Mouse (Mus musculus): Measurements from ENCODE around the gene Olfr1442. TPM values are rescaled to one million over a fixed set of nuclear protein-coding genes. Genes with fewer than 3 reads are reported as not detected.
"Not testable (repeated sequence)": the region's sequence is repeated elsewhere in the genome, so short reads cannot be mapped to it uniquely, and the experiment has no call there.

Gene Olfr1442
- polyA plus RNA-seq (2015; fragmentation: Nextera tagmentation; extraction: Ambion mirVana) = not detected in 2 replicates

DNA sequence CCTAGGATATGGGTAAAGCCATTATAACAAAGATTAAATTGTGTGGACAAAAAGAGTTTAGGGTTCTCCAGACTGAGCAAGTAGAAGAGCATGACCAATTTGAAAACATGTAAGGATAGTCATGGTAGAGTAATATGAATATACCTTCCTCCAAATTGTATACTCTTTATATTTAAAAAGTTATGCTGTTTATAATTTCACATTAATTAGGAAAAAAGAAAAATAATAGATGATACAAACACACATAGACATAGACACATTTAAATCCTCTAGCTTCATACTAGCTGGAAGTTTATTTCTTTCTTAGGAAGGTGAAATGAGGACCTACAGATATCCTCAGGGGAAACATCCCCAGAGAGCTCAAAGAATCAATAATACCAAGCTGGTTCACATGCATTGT lies at the start of gene Olfr1442:
Gene Olfr1442, plus strand, starts transcription at position 301 of the 400 bp plus-strand sequence.
- ATAC-seq (ENCODE audit: low read depth) = no peak
- DNase-seq = no peak
- H3K4me1 ChIP-seq (replicated peaks) = no peaks in the 10 kb centered on the region
- H3K9ac ChIP-seq = no peak within 1 kb of the TSS
- H3K36me3 ChIP-seq = no peaks in the 10 kb centered on the region
- no peak within 1 kb of the TSS for H3K4me2 ChIP-seq
- H3K27ac ChIP-seq = no peak within 1 kb of the TSS
- no peak within 1 kb of the TSS for H3K4me3 ChIP-seq (replicated peaks)
- H3K9me3 ChIP-seq (replicated peaks) = no peaks in the 10 kb centered on the region
- no peaks in the 10 kb centered on the region for H3K27me3 ChIP-seq

DNA sequence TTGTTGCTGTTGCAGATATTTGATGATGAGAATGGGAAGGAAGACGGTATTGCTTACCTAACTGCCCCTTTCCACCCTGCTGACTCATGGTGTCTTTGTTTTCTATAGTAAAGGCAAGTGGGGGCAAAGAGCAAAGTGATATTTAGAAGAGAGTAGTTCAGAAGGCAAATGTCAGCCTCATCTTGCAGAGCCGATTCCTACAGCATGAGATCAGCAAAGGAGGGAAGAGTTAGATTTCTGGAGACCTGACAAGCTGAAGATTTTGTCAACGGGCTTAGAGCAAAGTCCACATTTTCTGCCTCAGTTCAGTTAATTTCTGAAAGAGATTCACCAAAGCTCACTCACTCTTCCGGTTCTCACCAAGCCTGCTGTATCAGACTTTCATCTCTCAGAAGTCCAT lies 37.1 kb upstream of the Olfr1442 start, which contains the start of gene Glyat:
Gene Glyat, plus strand, starts transcription at position 133 of the 400 bp plus-strand sequence.
- Histone ChIP-seq H3K9me3 (replicated peaks) (no peaks in the 10 kb centered on the region), H3K9ac (no peak within 1 kb of the TSS), H3K4me3 (replicated peaks) (no peak within 1 kb of the TSS), H3K36me3 (no peaks in the 10 kb centered on the region), H3K4me2 (no peak within 1 kb of the TSS), H3K27me3 (no peaks in the 10 kb centered on the region), H3K4me1 (replicated peaks) (no peaks in the 10 kb centered on the region), H3K27ac (no peak within 1 kb of the TSS)
- WGBS (ENCODE audit: insufficient replicate concordance) = 53% methylated on average over 4 of the region's 4 CpGs
- no peak for ATAC-seq (ENCODE audit: low read depth)
- DNase-seq = no peak

DNA sequence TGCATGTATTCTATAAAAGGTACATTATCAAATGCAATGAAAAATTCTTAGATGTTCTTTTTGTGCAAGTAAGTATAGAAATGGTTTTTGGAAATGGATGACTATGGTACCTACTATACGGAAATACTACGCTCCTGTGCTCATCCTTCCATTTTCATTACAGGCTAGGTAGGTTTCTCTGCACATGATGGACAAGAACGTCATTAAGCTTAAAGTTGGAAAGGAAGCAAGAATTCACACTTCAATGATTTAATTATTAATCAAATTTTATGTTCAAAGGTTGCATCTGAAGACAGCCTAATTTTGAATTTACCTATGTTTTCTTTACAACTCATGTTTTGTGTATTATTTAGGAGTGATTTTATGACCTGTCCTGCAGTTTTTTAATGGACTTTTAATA lies 36.0 kb upstream of the Olfr1442 start:
- H3K4me1 ChIP-seq (replicated peaks) = no peaks in the 10 kb centered on the region
- no peaks in the 10 kb centered on the region for H3K36me3 ChIP-seq
- DNase-seq = no peak
- H3K9me3 ChIP-seq (replicated peaks) = no peaks in the 10 kb centered on the region
- no peak for ATAC-seq (ENCODE audit: low read depth)
- 67% methylated on average over 3 of the region's 3 CpGs for WGBS (ENCODE audit: insufficient replicate concordance)
- no peak overlapping the region for H3K4me3 ChIP-seq (replicated peaks)
- no peak overlapping the region for H3K27ac ChIP-seq
- H3K9ac ChIP-seq = no peak overlapping the region
- H3K4me2 ChIP-seq = no peak overlapping the region
- no peaks in the 10 kb centered on the region for H3K27me3 ChIP-seq

DNA sequence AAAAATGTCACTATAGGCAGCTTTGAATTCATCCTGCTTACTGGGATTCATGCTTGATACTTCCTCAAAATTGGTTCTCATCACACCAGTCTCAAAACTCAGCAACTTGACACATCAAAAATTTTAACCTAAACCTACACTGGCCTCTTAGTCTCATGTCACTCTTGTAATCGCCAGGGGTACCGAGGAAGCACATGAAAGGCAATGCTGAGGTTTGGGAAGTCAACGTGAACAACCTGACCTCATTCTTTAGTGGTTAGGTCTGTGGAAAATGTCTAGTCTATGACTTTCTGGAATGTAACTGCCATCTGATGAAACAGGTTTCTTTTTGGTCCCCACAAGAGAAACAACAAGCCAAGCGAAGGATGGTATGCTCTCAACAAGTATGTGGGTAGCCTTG lies 35.3 kb upstream of the Olfr1442 start:
- Histone ChIP-seq H3K36me3 (no peaks in the 10 kb centered on the region), H3K9me3 (replicated peaks) (no peaks in the 10 kb centered on the region), H3K4me2 (no peak overlapping the region), H3K27me3 (no peaks in the 10 kb centered on the region), H3K4me3 (replicated peaks) (no peak overlapping the region), H3K9ac (no peak overlapping the region), H3K27ac (no peak overlapping the region), H3K4me1 (replicated peaks) (no peaks in the 10 kb centered on the region)
- DNase-seq = no peak
- 69% methylated on average over 4 of the region's 4 CpGs for WGBS (ENCODE audit: insufficient replicate concordance)
- ATAC-seq (ENCODE audit: low read depth) = no peak

DNA sequence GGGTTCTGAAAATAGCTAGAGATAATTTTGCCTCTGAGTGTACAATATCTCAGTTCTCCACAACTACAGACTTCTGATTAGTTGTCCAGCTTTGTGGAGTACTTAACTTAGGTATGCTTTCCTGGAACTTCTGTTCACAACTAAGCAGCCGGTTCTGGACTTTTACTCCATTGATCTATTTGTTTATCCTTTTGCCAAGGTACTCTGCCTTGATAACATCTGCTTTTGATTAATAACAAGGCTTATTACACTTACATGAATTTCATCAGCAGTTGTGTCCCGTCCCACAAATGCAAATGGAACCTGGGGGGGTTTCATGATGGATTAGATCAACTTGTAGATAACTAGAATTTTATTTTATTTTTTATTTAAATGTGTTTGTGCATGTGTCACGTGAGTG lies 33.4 kb upstream of the Olfr1442 start:
- no peak overlapping the region for H3K9ac ChIP-seq
- H3K9me3 ChIP-seq (replicated peaks) = no peaks in the 10 kb centered on the region
- H3K27ac ChIP-seq = no peak overlapping the region
- ATAC-seq (ENCODE audit: low read depth) (no peak), DNase-seq (no peak)
- H3K4me1 ChIP-seq (replicated peaks) = no peaks in the 10 kb centered on the region
- H3K36me3 ChIP-seq = no peaks in the 10 kb centered on the region
- no peak overlapping the region for H3K4me2 ChIP-seq
- H3K4me3 ChIP-seq (replicated peaks) = no peak overlapping the region
- WGBS (ENCODE audit: insufficient replicate concordance) = 42% methylated on average over 3 of the region's 3 CpGs
- no peaks in the 10 kb centered on the region for H3K27me3 ChIP-seq

DNA sequence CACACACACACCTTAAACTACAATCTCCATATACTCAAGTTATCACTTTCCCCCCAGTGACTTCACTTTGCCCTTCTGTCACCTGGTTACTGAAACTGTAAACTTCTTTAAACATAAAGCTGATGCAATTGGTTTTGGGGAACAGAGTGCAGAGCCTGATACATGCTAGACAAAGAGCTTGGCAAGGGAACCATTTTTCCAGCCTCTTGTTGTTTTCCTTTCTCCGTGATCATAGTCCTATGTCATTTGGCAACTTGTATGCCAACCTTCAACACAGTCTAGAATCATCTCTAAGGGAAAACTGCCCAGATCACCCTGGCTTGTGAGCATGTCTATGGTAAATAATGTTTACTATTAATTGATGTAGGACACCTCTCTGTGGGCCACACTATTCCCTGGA lies 32.2 kb upstream of the Olfr1442 start:
- ATAC-seq (ENCODE audit: low read depth) = no peak
- H3K4me3 ChIP-seq (replicated peaks) = no peak overlapping the region
- DNase-seq = no peak
- no peaks in the 10 kb centered on the region for H3K9me3 ChIP-seq (replicated peaks)
- WGBS (ENCODE audit: insufficient replicate concordance) = 53% methylated on average over 1 of the region's 1 CpGs
- H3K27ac ChIP-seq = no peak overlapping the region
- H3K27me3 ChIP-seq = no peaks in the 10 kb centered on the region
- H3K36me3 ChIP-seq = no peaks in the 10 kb centered on the region
- no peak overlapping the region for H3K9ac ChIP-seq
- no peaks in the 10 kb centered on the region for H3K4me1 ChIP-seq (replicated peaks)
- H3K4me2 ChIP-seq = no peak overlapping the region

DNA sequence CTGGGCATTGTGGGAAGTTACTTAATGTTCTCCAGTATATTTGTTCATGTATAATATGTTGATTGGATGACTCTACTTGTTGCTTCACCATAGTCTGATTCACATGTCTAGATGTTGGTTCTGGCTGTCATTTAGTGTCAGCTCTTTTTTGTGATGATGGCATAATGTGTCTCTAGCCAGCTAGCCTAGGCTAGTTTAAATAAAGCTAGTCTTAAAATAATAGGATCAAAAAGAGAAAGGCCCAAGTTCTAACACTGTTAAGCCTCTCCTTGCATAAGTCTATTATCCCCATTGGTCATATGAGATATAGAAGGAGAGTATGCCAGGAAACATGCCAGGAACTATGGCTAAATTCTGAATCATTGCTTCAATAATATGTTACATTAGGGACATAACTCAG lies 20.7 kb upstream of the Olfr1442 start:
- Histone ChIP-seq H3K4me3 (replicated peaks) (no peak overlapping the region), H3K9me3 (replicated peaks) (no peaks in the 10 kb centered on the region), H3K4me1 (replicated peaks) (no peaks in the 10 kb centered on the region), H3K4me2 (no peak overlapping the region), H3K36me3 (no peaks in the 10 kb centered on the region), H3K9ac (no peak overlapping the region), H3K27ac (no peak overlapping the region), H3K27me3 (no peaks in the 10 kb centered on the region)
- ATAC-seq (ENCODE audit: low read depth) = no peak
- DNase-seq = no peak

- ATAC-seq (ENCODE audit: low read depth) (no peak), DNase-seq (no peak)
- Histone ChIP-seq H3K9me3 (replicated peaks) (peaks cover 3% of the 10 kb centered on the region; the same call in 1 of the 2 replicates), H3K4me2 (no peak overlapping the region), H3K4me3 (replicated peaks) (no peak overlapping the region), H3K36me3 (no peaks in the 10 kb centered on the region), H3K9ac (no peak overlapping the region), H3K27me3 (no peaks in the 10 kb centered on the region), H3K27ac (no peak overlapping the region), H3K4me1 (replicated peaks) (no peaks in the 10 kb centered on the region)
- 35% methylated on average over 1 of the region's 1 CpGs for WGBS (ENCODE audit: insufficient replicate concordance)
These were observed 4.1 kb upstream of the Olfr1442 start for GRCm38 (mm10) chr19:12666156-12666555.

GRCm38 (mm10) chr19:12668601-12669000 lies 1.6 kb upstream of the Olfr1442 start:
- not testable (repeated sequence) for H3K4me2 ChIP-seq; H3K27me3 ChIP-seq; DNase-seq; H3K36me3 ChIP-seq; H3K4me1 ChIP-seq (replicated peaks); ATAC-seq (ENCODE audit: low read depth); H3K9me3 ChIP-seq (replicated peaks); H3K9ac ChIP-seq; H3K27ac ChIP-seq; H3K4me3 ChIP-seq (replicated peaks)
- 76% methylated on average over 3 of the region's 3 CpGs for WGBS (ENCODE audit: insufficient replicate concordance)

- ATAC-seq (ENCODE audit: low read depth) = no peak
- no peaks in the 10 kb centered on the region for H3K4me1 ChIP-seq (replicated peaks)
- no peaks in the 10 kb centered on the region for H3K36me3 ChIP-seq
- H3K9me3 ChIP-seq (replicated peaks) = no peaks in the 10 kb centered on the region
- WGBS (ENCODE audit: insufficient replicate concordance) = 60% methylated on average over 4 of the region's 4 CpGs
- H3K4me2 ChIP-seq = no peak overlapping the region
- no peak overlapping the region for H3K4me3 ChIP-seq (replicated peaks)
- no peaks in the 10 kb centered on the region for H3K27me3 ChIP-seq
- DNase-seq = no peak
- no peak overlapping the region for H3K9ac ChIP-seq
- no peak overlapping the region for H3K27ac ChIP-seq
These were observed 812 bp downstream of the Olfr1442 start for GRCm38 (mm10) chr19:12671051-12671450.

DNA sequence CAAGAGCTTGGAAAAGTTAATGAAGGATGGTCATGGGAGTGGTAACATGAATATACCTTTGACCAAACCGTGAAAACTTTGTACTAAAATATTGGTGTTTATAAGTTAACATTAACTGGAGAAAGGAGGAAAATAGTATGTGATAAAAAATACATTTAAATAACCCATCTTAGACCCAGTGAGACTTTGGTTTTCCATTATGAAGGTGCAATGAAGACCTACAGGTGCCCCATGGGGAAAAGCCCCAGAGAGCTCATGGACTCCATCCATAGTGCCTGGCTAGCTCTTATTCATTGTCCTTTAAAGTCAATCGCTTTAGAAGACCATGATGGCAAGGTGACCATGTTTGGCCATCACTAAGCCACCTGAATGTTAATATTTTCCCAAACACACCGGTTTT lies 7.6 kb downstream of the Olfr1442 start, which contains the start of gene Olfr1443:
Gene Olfr1443, plus strand, starts transcription at position 301 of the 400 bp plus-strand sequence.
- DNase-seq (no peak), ATAC-seq (ENCODE audit: low read depth) (no peak)
- H3K27ac ChIP-seq = no peak within 1 kb of the TSS
- no peak within 1 kb of the TSS for H3K4me3 ChIP-seq (replicated peaks)
- 34% methylated on average over 3 of the region's 3 CpGs for WGBS (ENCODE audit: insufficient replicate concordance)
- H3K9ac ChIP-seq = no peak within 1 kb of the TSS
- H3K9me3 ChIP-seq (replicated peaks) = no peaks in the 10 kb centered on the region
- H3K4me2 ChIP-seq = no peak within 1 kb of the TSS
- no peaks in the 10 kb centered on the region for H3K4me1 ChIP-seq (replicated peaks)
- no peaks in the 10 kb centered on the region for H3K36me3 ChIP-seq
- no peaks in the 10 kb centered on the region for H3K27me3 ChIP-seq

DNA sequence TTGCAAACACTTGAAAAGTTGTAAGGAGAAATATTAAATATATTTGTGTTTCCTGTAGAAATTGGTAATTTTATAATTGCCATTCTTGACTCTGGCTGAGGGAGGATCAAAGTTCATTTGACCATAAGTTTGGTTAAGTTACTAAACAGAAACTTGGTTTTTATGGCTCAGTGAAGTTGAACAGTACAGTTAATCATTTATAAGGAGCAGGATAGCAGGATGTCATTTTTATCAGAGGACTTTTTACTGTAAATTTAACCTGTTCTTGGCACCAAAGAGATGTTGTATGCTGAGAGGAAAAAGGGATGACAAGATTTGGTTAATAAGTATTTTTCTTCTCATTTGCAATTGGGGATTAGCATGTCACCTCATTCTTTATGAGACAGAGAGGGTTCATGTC lies 14.4 kb downstream of the Olfr1442 start:
- Histone ChIP-seq H3K9me3 (replicated peaks) (no peaks in the 10 kb centered on the region), H3K4me2 (no peak overlapping the region), H3K27me3 (no peaks in the 10 kb centered on the region), H3K4me3 (replicated peaks) (no peak overlapping the region), H3K36me3 (no peaks in the 10 kb centered on the region), H3K4me1 (replicated peaks) (no peaks in the 10 kb centered on the region), H3K9ac (no peak overlapping the region), H3K27ac (no peak overlapping the region)
- ATAC-seq (ENCODE audit: low read depth) = no peak
- DNase-seq = no peak

- Histone ChIP-seq H3K27ac (no peak overlapping the region), H3K4me1 (replicated peaks) (no peaks in the 10 kb centered on the region)
- ATAC-seq (ENCODE audit: low read depth) = no peak
These were observed 15.0 kb downstream of the Olfr1442 start for GRCm38 (mm10) chr19:12685231-12685630.

More at GRCm38 (mm10) chr19:12685231-12685630, 15.0 kb downstream of the Olfr1442 start:
- Histone ChIP-seq H3K9me3 (replicated peaks) (no peaks in the 10 kb centered on the region), H3K4me3 (replicated peaks) (no peak overlapping the region), H3K4me2 (no peak overlapping the region), H3K36me3 (no peaks in the 10 kb centered on the region), H3K9ac (no peak overlapping the region), H3K27me3 (no peaks in the 10 kb centered on the region)
- DNase-seq = no peak

All from liver, embryonic 13.5 days (tissue).